21 mouse cellular contexts compared by ENCODE assay signal in the genomic region with DNA sequence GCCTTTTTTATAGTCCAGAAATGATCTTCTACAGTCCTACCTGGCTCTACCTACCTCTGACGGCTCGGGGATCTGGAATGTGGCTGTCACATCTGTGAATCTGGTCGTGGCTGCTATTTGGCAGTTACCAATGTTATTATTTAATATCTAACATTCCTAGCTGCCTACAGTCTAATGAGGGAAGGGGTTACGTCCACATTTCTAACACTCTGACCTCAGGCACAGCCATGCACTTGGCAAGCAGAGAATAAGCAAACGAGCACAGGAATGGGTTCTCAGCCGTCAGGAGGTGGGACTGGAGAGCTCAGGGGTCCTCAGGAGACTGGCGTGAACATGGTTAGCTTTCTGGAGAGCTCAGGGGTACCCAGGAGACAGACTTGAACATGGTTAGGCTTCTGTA. TPM values are rescaled to one million over a fixed set of nuclear protein-coding genes. Genes with fewer than 3 reads are reported as not detected.
DNase-seq lines count a peak whose midpoint lies in the region; ATAC-seq and TF ChIP-seq lines count a peak whose summit lies in the region.
"Had no signal": no experiment of that assay in that cellular context is flagged by ENCODE, and none has a peak within 500 bp of the region (broad histone marks: within the 10 kb centered on the region; RNA-seq: fewer than 3 reads in every experiment).

No protein-coding gene starts in this region.

- 76% methylated on average over 7 of the region's 7 CpGs for WGBS in intestine, embryonic 14.5 days
- 81% methylated on average over 7 of the region's 7 CpGs for WGBS in intestine, embryonic 15.5 days
- 75% methylated on average over 7 of the region's 7 CpGs for WGBS in limb, embryonic 12.5 days
- 88% methylated on average over 7 of the region's 7 CpGs for WGBS in limb, embryonic 10.5 days
- WGBS in limb, embryonic 14.5 days = 46% methylated on average over 7 of the region's 7 CpGs

- no peak overlapping the region for H3K27ac ChIP-seq in intestine, embryonic 14.5 days (ENCODE audit: low read depth)
- no peak overlapping the region for H3K27ac ChIP-seq in intestine, embryonic 15.5 days
- H3K27ac ChIP-seq in limb, embryonic 12.5 days = 0 out of 2 replicates have a peak overlapping the region, but pooled peaks have one; percentile 24
- H3K27ac ChIP-seq in limb, embryonic 10.5 days = no peak overlapping the region
- 0 out of 2 replicates have a peak overlapping the region, but pooled peaks have one; percentile 48 for H3K27ac ChIP-seq in limb, embryonic 14.5 days (replicated peaks; ENCODE audit: low read depth, low read length)
- H3K27ac ChIP-seq: embryonic facial prominence, embryonic 12.5 days; embryonic facial prominence, embryonic 15.5 days; hindbrain, embryonic 10.5 days; hindbrain, embryonic 13.5 days had no signal

- TF ChIP-seq POLR2A in limb, embryonic 14.5 days (IDR thresholded peaks at IDR 0.05; ENCODE audit: borderline replicate concordance, extremely low read depth, insufficient read depth, insufficient read length) = no peak

- peaks cover 11% of the 10 kb centered on the region; the same call in 1 of the 2 replicates for H3K4me1 ChIP-seq in intestine, embryonic 14.5 days (replicated peaks; ENCODE audit: control insufficient read depth, insufficient read depth, low read length)
- H3K4me1 ChIP-seq in intestine, embryonic 15.5 days (replicated peaks) = no peaks in the 10 kb centered on the region
- H3K4me1 ChIP-seq in limb, embryonic 12.5 days (replicated peaks) = peaks cover 27% of the 10 kb centered on the region
- peaks cover 32% of the 10 kb centered on the region for H3K4me1 ChIP-seq in limb, embryonic 10.5 days
- H3K4me1 ChIP-seq in limb, embryonic 14.5 days (ENCODE audit: control insufficient read depth, insufficient read depth, low read length) = peaks cover 17% of the 10 kb centered on the region; the same call in 1 of the 2 replicates

- H3K9ac ChIP-seq in intestine, embryonic 14.5 days (ENCODE audit: low read length) = no peak overlapping the region
- no peak overlapping the region for H3K9ac ChIP-seq in intestine, embryonic 15.5 days
- H3K9ac ChIP-seq in limb, embryonic 12.5 days (replicated peaks) = no peak overlapping the region
- H3K9ac ChIP-seq in limb, embryonic 14.5 days (ENCODE audit: low read depth, low read length, severe bottlenecking) = no peak overlapping the region
- H3K9ac ChIP-seq: embryonic facial prominence, embryonic 12.5 days; embryonic facial prominence, embryonic 15.5 days; forebrain, postnatal 0 days; hindbrain, embryonic 13.5 days had no signal

- H3K27me3 ChIP-seq in intestine, embryonic 14.5 days (replicated peaks; ENCODE audit: control insufficient read depth, insufficient read depth, low read length) = no peaks in the 10 kb centered on the region
- H3K27me3 ChIP-seq in intestine, embryonic 15.5 days (replicated peaks) = no peaks in the 10 kb centered on the region
- H3K27me3 ChIP-seq in limb, embryonic 12.5 days = no peaks in the 10 kb centered on the region
- H3K27me3 ChIP-seq in limb, embryonic 10.5 days (ENCODE audit: low read depth, poor library complexity, severe bottlenecking) = 0 out of 2 replicates have a peak, but pooled peaks cover 3% of the 10 kb centered on the region
- H3K27me3 ChIP-seq in limb, embryonic 14.5 days (ENCODE audit: control insufficient read depth, insufficient read depth, low read length) = no peaks in the 10 kb centered on the region
- H3K27me3 ChIP-seq: embryonic facial prominence, embryonic 12.5 days; embryonic facial prominence, embryonic 15.5 days had no signal

- 0 out of 2 replicates have a peak, but pooled peaks cover 7% of the 10 kb centered on the region for H3K36me3 ChIP-seq in intestine, embryonic 14.5 days (ENCODE audit: control insufficient read depth, insufficient read depth, low read length)
- H3K36me3 ChIP-seq in intestine, embryonic 15.5 days = no peaks in the 10 kb centered on the region
- H3K36me3 ChIP-seq in limb, embryonic 12.5 days = peaks cover 16% of the 10 kb centered on the region
- peaks cover 5% of the 10 kb centered on the region; the same call in 1 of the 2 replicates for H3K36me3 ChIP-seq in limb, embryonic 10.5 days
- H3K36me3 ChIP-seq in limb, embryonic 14.5 days (ENCODE audit: control insufficient read depth, insufficient read depth, low read length) = peaks cover 5% of the 10 kb centered on the region; the same call in 1 of the 2 replicates

- no peaks in the 10 kb centered on the region for H3K9me3 ChIP-seq in intestine, embryonic 14.5 days (ENCODE audit: control insufficient read depth, low read length)
- H3K9me3 ChIP-seq in intestine, embryonic 15.5 days = no peaks in the 10 kb centered on the region
- H3K9me3 ChIP-seq in limb, embryonic 12.5 days = no peaks in the 10 kb centered on the region
- no peaks in the 10 kb centered on the region for H3K9me3 ChIP-seq in limb, embryonic 10.5 days (replicated peaks)
- no peaks in the 10 kb centered on the region for H3K9me3 ChIP-seq in limb, embryonic 14.5 days (ENCODE audit: control insufficient read depth, low read length)
- H3K9me3 ChIP-seq: embryonic facial prominence, embryonic 12.5 days; embryonic facial prominence, embryonic 15.5 days; hindbrain, embryonic 10.5 days; hindbrain, embryonic 13.5 days had no signal

- no peak overlapping the region for H3K4me3 ChIP-seq in intestine, embryonic 14.5 days (ENCODE audit: low read depth, low read length)
- H3K4me3 ChIP-seq in intestine, embryonic 15.5 days (replicated peaks) = no peak overlapping the region
- H3K4me3 ChIP-seq in limb, embryonic 12.5 days (replicated peaks) = no peak overlapping the region
- H3K4me3 ChIP-seq in limb, embryonic 10.5 days = no peak overlapping the region
- H3K4me3 ChIP-seq in limb, embryonic 14.5 days (replicated peaks; ENCODE audit: low read length) = no peak overlapping the region
- H3K4me3 ChIP-seq: embryonic facial prominence, embryonic 12.5 days; embryonic facial prominence, embryonic 15.5 days; hindbrain, embryonic 10.5 days; hindbrain, embryonic 13.5 days had no signal

- ATAC-seq in intestine, embryonic 14.5 days (replicated peaks; ENCODE audit: low FRiP score, low TSS enrichment, low read depth) = no peak
- no peak for ATAC-seq in intestine, embryonic 15.5 days
- no peak for ATAC-seq in limb, embryonic 12.5 days (ENCODE audit: insufficient number of reproducible peaks, insufficient read depth, low FRiP score, low TSS enrichment, low read depth)
- ATAC-seq in limb, embryonic 14.5 days (ENCODE audit: low FRiP score, low read depth) = no peak
- ATAC-seq: activated CD4-positive, CD25-positive, alpha-beta regulatory T cell, adult 4 months; CD4-positive, CD25-positive, alpha-beta regulatory T cell, adult 4 months had no signal

- H3K4me2 ChIP-seq in intestine, embryonic 14.5 days (ENCODE audit: low read length) = no peak overlapping the region
- H3K4me2 ChIP-seq in intestine, embryonic 15.5 days (replicated peaks) = no peak overlapping the region
- no peak overlapping the region for H3K4me2 ChIP-seq in limb, embryonic 12.5 days
- no peak overlapping the region for H3K4me2 ChIP-seq in limb, embryonic 14.5 days (replicated peaks; ENCODE audit: low read depth, low read length, severe bottlenecking)
- H3K4me2 ChIP-seq: embryonic facial prominence, embryonic 12.5 days; embryonic facial prominence, embryonic 15.5 days; heart, embryonic 11.5 days; hindbrain, embryonic 13.5 days had no signal

- peak; percentile 38 for DNase-seq in intestine, embryonic 14.5 days (ENCODE audit: low spot score)
- no peak for DNase-seq in limb, embryonic 10.5 days (ENCODE audit: low spot score)
- DNase-seq in adipocyte (ENCODE audit: low spot score) = peak; percentile 53
- no peak for DNase-seq in limb, embryonic 14.5 days (ENCODE audit: low spot score)
- no peak for DNase-seq in kidney, adult 18-20 months
- no peak for DNase-seq in adrenal gland, postnatal 36 days
- DNase-seq: adrenal gland, postnatal 10 days; cerebellum, adult 11 months; cerebellum, adult 2 months; cerebellum, adult 9-11 months; gastrocnemius, postnatal 25 days had no signal

RNA-seq across cellular contexts. Expression of a gene that starts 38.7 kb away (rescaled TPM):
- 8.2 and 8.3 TPM in 2 replicates for polyA plus RNA-seq in intestine, embryonic 14.5 days (2014; fragmentation: Nextera tagmentation; extraction: Ambion mirVana)
- polyA plus RNA-seq in intestine, embryonic 15.5 days (2015; fragmentation: Nextera tagmentation; extraction: Ambion mirVana) = 4.7 and 5.9 TPM in 2 replicates
- 11.1 and 13.8 TPM in 2 replicates for polyA plus RNA-seq in limb, embryonic 12.5 days (2016; fragmentation: Nextera tagmentation; extraction: Ambion mirVana)
- 8.0 and 10.4 TPM in 2 replicates for polyA plus RNA-seq in limb, embryonic 10.5 days (2016; fragmentation: Nextera tagmentation; extraction: Ambion mirVana)
- 3.7 and 3.9 TPM in 2 replicates for polyA plus RNA-seq in limb, embryonic 14.5 days (2012; rRNA removed)
- polyA plus RNA-seq in limb, embryonic 14.5 days (2014; fragmentation: Nextera tagmentation; extraction: Ambion mirVana) = 6.0 and 8.0 TPM in 2 replicates
- 10 to 100 TPM; 15.1 to 26.7 TPM for total RNA-seq in adrenal gland, postnatal 36 days (2021)

Comparison
In these comparisons a context has a peak if more than half of its experiments do, and no peak if none do; other contexts are left out.
1. H3K27ac ChIP-seq: peak in limb, embryonic 12.5 days (single experiment) and limb, embryonic 14.5 days (single experiment); none in intestine, embryonic 14.5 days (single experiment), intestine, embryonic 15.5 days (single experiment) and limb, embryonic 10.5 days (single experiment).
2. DNase-seq: peak in intestine, embryonic 14.5 days (single experiment) and adipocyte (single experiment); none in limb, embryonic 10.5 days (single experiment), limb, embryonic 14.5 days (single experiment), kidney, adult 18-20 months (single experiment) and adrenal gland, postnatal 36 days (0 of 2).